Mouse (Mus musculus) thymus, adult 2 months (tissue): ENCODE data around the gene Tmco5b.

ENCODE experiments used
- CTCF ChIP-seq: fragments of 200-500 bp; IDR thresholded peaks from 2 replicates; pipeline ENCODE4 v1.5.1; 2012; ENCODE audit warnings: mild to moderate bottlenecking, control low read depth, low read length, moderate library complexity, borderline replicate concordance; ENCODE audit not compliant: control insufficient read depth, poor library complexity, insufficient read depth; ENCODE audit errors: extremely low read depth
- POLR2A ChIP-seq: fragments of 200-500 bp; IDR thresholded peaks from 2 replicates; pipeline ENCODE4 v1.6.1; 2012; ENCODE audit warnings: mild to moderate bottlenecking, low read length, control low read depth, moderate library complexity; ENCODE audit not compliant: control insufficient read depth, poor library complexity, insufficient read depth; ENCODE audit errors: extremely low read depth

DNA sequence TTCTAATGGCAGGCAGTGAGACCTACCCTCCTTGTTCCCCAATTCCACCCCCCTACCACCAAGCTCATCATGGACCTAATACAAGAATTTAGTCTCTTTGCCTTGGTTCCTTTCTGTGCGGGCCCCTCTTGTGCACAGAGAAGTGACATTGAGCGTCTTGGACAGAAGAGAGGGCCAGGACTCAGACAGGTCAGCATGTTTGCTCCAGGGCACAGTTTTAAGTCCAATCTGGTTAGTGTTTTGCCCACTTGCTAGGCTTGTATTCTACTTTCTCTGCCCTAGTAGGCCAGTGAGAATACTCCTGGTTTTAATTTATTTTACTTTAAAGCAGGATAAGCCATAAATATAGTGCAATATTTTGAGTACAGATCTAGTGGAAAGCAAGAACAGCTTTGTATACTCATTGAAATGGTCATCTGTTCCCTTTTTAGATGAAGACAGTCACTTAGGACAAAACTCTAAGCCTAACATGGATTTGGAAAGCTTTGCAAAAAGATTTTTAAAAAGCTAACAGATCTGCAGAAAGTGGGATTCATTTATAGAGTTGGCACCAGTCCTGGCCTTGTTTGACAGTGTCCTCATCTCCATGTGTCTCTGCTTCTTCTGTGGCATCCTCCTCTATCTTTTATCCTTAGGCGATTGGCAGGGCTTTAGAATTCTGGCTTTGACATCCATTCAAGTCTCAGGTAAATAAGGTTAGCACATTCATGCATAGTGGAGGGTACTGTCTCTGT is 50.2 kb downstream of the Tmco5b start:
- TF ChIP-seq CTCF (no peak), POLR2A (no peak)
